Mouse (Mus musculus) CH12.LX (cell line): ENCODE data around the gene Asb18. TPM values are rescaled to one million over a fixed set of nuclear protein-coding genes. Genes with fewer than 3 reads are reported as not detected.

Experiments used
- DNase-seq: peaks from one replicate; pipeline ENCODE4 v3.0.0-alpha.2; 2013; ENCODE audit errors: extremely low read depth
- H3K27ac ChIP-seq: 2 replicates; pipeline ENCODE4 v1.5.1; 2012; ENCODE audit warnings: low read depth, mild to moderate bottlenecking, control low read depth, moderate library complexity; ENCODE audit not compliant: insufficient read depth
- H3K27me3 ChIP-seq: replicated peaks from 2 replicates; pipeline ENCODE3; 2012; ENCODE audit warnings: inconsistent platforms
- H3K36me3 ChIP-seq, 2 experiments: replicated peaks in 1 of 2; 2 replicates each; pipeline versions ENCODE3 to v1.6.1; 2012; ENCODE audit warnings: inconsistent platforms in 1 of 2, low read length in 1 of 2, mild to moderate bottlenecking in 1 of 2, mixed read lengths in 1 of 2, moderate library complexity in 1 of 2; ENCODE audit not compliant: control insufficient read depth in 1 of 2, insufficient read depth in 1 of 2
- H3K4me1 ChIP-seq, 2 experiments: 2 replicates each; pipeline ENCODE4 v1.6.1; 2012; ENCODE audit warnings: inconsistent platforms in 1 of 2, moderate library complexity in 1 of 2; ENCODE audit not compliant: insufficient read depth in 2 of 2, control insufficient read depth in 1 of 2
- H3K4me2 ChIP-seq: 2 replicates; pipeline ENCODE4 v1.6.1; 2012; ENCODE audit warnings: low read depth, mild to moderate bottlenecking, control low read depth; ENCODE audit not compliant: poor library complexity, insufficient read depth, severe bottlenecking
- H3K4me3 ChIP-seq, 3 experiments: fragments of 150-350 bp in 1 of 3; sonication (generic) in 1 of 3; replicated peaks in 1 of 3; 2 replicates each; pipeline versions ENCODE3 to v1.5.1; 2011 to 2012; ENCODE audit warnings: low read depth in 2 of 3, low read length in 2 of 3, mild to moderate bottlenecking in 2 of 3, moderate library complexity in 2 of 3, control low read depth in 1 of 3, improper control_type of control experiment in 1 of 3, inconsistent platforms in 1 of 3, mixed read lengths in 1 of 3; ENCODE audit not compliant: poor library complexity in 1 of 3
- H3K79me2 ChIP-seq: replicated peaks from 2 replicates; pipeline ENCODE4 v1.6.1; 2012; ENCODE audit warnings: mild to moderate bottlenecking, moderate library complexity; ENCODE audit not compliant: control insufficient read depth, poor library complexity, insufficient read depth, severe bottlenecking; ENCODE audit errors: extremely low read depth
- H3K9ac ChIP-seq: 2 replicates; pipeline ENCODE4 v1.6.1; 2012; ENCODE audit warnings: low read depth, mild to moderate bottlenecking, control low read depth, moderate library complexity; ENCODE audit not compliant: insufficient read depth
- H3K9me3 ChIP-seq: replicated peaks from 2 replicates; pipeline ENCODE3; 2012; ENCODE audit warnings: low read length, inconsistent platforms, mixed read lengths
- BHLHE40 ChIP-seq: IDR thresholded peaks from 2 replicates; pipeline ENCODE4 v1.6.1; 2011; ENCODE audit warnings: mild to moderate bottlenecking, low read depth, low read length, improper control_type of control experiment
- CHD1 ChIP-seq: IDR thresholded peaks from 2 replicates; pipeline ENCODE4 v1.6.1; 2012; ENCODE audit warnings: low read depth, low read length, improper control_type of control experiment, inconsistent platforms
- CHD2 ChIP-seq: IDR thresholded peaks from 2 replicates; pipeline ENCODE4 v1.6.1; 2011; ENCODE audit warnings: low read length, improper control_type of control experiment
- E2F4 ChIP-seq: IDR thresholded peaks from 2 replicates; pipeline ENCODE4 v1.6.1; 2011; ENCODE audit warnings: low read depth, low read length, improper control_type of control experiment; ENCODE audit not compliant: insufficient replicate concordance
- ELF1 ChIP-seq: IDR thresholded peaks from 2 replicates; pipeline ENCODE4 v1.6.1; 2014; ENCODE audit warnings: low read depth, mild to moderate bottlenecking, inconsistent platforms, low read length, improper control_type of control experiment
- IRF4 ChIP-seq: IDR thresholded peaks from 2 replicates; pipeline ENCODE4 v1.6.1; 2014; ENCODE audit warnings: low read depth, mild to moderate bottlenecking, inconsistent platforms, low read length, improper control_type of control experiment
- KAT2A ChIP-seq: IDR thresholded peaks from 2 replicates; pipeline ENCODE4 v1.6.1; 2012; ENCODE audit warnings: low read length, improper control_type of control experiment, inconsistent platforms; ENCODE audit not compliant: insufficient replicate concordance
- MAX ChIP-seq: IDR thresholded peaks from 2 replicates; pipeline ENCODE4 v1.6.1; 2011; ENCODE audit warnings: low read length, improper control_type of control experiment
- MEF2A ChIP-seq: IDR thresholded peaks from 2 replicates; pipeline ENCODE4 v1.6.1; 2014; ENCODE audit warnings: low read depth, mild to moderate bottlenecking, inconsistent platforms, low read length, improper control_type of control experiment, borderline replicate concordance
- MYC ChIP-seq: IDR thresholded peaks from 2 replicates; pipeline ENCODE4 v1.6.1; 2011; ENCODE audit warnings: low read depth, mild to moderate bottlenecking, improper control_type of control experiment, low read length
- NELFE ChIP-seq: IDR thresholded peaks from 2 replicates; pipeline ENCODE4 v1.6.1; 2011; ENCODE audit warnings: low read depth, low read length, improper control_type of control experiment
- POLR2AphosphoS2 ChIP-seq: IDR thresholded peaks from 2 replicates; pipeline ENCODE4 v1.6.1; 2011; ENCODE audit warnings: low read depth, low read length, improper control_type of control experiment
- RCOR1 ChIP-seq: conservative IDR thresholded peaks from 2 replicates; pipeline ENCODE4 v1.6.1; 2012; ENCODE audit warnings: low read depth, mild to moderate bottlenecking, inconsistent platforms, low read length, improper control_type of control experiment
- SIN3A ChIP-seq: IDR thresholded peaks from 2 replicates; pipeline ENCODE4 v1.6.1; 2012; ENCODE audit warnings: low read length, improper control_type of control experiment, inconsistent platforms
- SMC3 ChIP-seq: IDR thresholded peaks from 2 replicates; pipeline ENCODE4 v1.6.1; 2011; ENCODE audit warnings: low read depth, low read length, improper control_type of control experiment
- TBP ChIP-seq: conservative IDR thresholded peaks from 2 replicates; pipeline ENCODE4 v1.6.1; 2011; ENCODE audit warnings: low read depth, low read length, improper control_type of control experiment
- USF1 ChIP-seq: IDR thresholded peaks from 2 replicates; pipeline ENCODE4 v1.6.1; 2014; ENCODE audit warnings: low read depth, mild to moderate bottlenecking, inconsistent platforms, low read length, improper control_type of control experiment
- USF2 ChIP-seq: conservative IDR thresholded peaks from 2 replicates; pipeline ENCODE4 v1.6.1; 2011; ENCODE audit warnings: low read depth, low read length, improper control_type of control experiment
- ZKSCAN1 ChIP-seq: IDR thresholded peaks from 2 replicates; pipeline ENCODE4 v1.6.1; 2012; ENCODE audit warnings: low read depth, inconsistent platforms, low read length, improper control_type of control experiment, borderline replicate concordance
- ZMIZ1 ChIP-seq: IDR thresholded peaks from 2 replicates; pipeline ENCODE4 v1.6.1; 2012; ENCODE audit warnings: low read depth, mild to moderate bottlenecking, inconsistent platforms, low read length, improper control_type of control experiment
- ZNF384 ChIP-seq: IDR thresholded peaks from 2 replicates; pipeline ENCODE4 v1.6.1; 2012; ENCODE audit warnings: low read depth, low read length, improper control_type of control experiment, inconsistent platforms
- dilution Hi-C: fragments of 300-500 bp; cut with MboI; formaldehyde crosslinking; loops from 2 replicates; pipeline ENCODE4 v1.14.3; 2020; ENCODE audit warnings: low sequenced_read_pairs; ENCODE audit not compliant: extremely low pct_unique_long_range_greater_than_20kb, extremely low pct_ligation_motif_present
- in situ Hi-C: fragments of 300-500 bp; cut with MboI; formaldehyde crosslinking; loops from 3 replicates; pipeline ENCODE4 v1.14.3; 2019; ENCODE audit warnings: low sequenced_read_pairs, low pct_ligation_motif_present, low pct_unique_long_range_greater_than_20kb, mixed read lengths
- polyA plus RNA-seq: library from polyadenylated mRNA; unstranded; fragments of >175 nt; gene quantifications from 2 replicates; pipeline ENCODE4 v1.2.1, GENCODE M21; 2012; ENCODE audit warnings: low read depth; ENCODE audit not compliant: insufficient read length
- total RNA-seq, 2 experiments: library from RNA; depleted of rRNA; stranded (reverse); fragments of 300-350 nt in 1 of 2; fragments of >200 nt in 1 of 2; gene quantifications; 2 replicates each; pipeline ENCODE4 v1.2.3; 2012 to 2014

Gene Asb18
- total and polyA plus RNA-seq, 3 experiments = not detected

GRCm38 (mm10) chr1:89939981-89940726, 74.3 kb downstream of the Asb18 start:
- H3K9ac ChIP-seq = no peak overlapping the region

GRCm38 (mm10) chr1:89939596-89939960, 74.9 kb downstream of the Asb18 start:
- H3K4me3 ChIP-seq = no peak overlapping the region
- no peak for TF ChIP-seq IRF4
- no peak for TF ChIP-seq USF1
- no peak for TF ChIP-seq ZNF384
- TF ChIP-seq RCOR1 = no peak
- TF ChIP-seq USF2 = no peak
- TF ChIP-seq SMC3 = no peak
- TF ChIP-seq MEF2A = no peak
- TF ChIP-seq KAT2A = no peak
- TF ChIP-seq SIN3A = no peak
- TF ChIP-seq ZMIZ1 = no peak
- no peak for TF ChIP-seq TBP
- TF ChIP-seq MAX = no peak
- TF ChIP-seq CHD1 = no peak
- no peak for TF ChIP-seq BHLHE40
- no peak for TF ChIP-seq MYC
- TF ChIP-seq ZKSCAN1 = no peak
- TF ChIP-seq POLR2AphosphoS2 = no peak
- TF ChIP-seq E2F4 = no peak
- TF ChIP-seq, all 38 proteins: peak for 0
- no peaks in the 10 kb centered on the region for H3K4me1 ChIP-seq
- no peaks in the 10 kb centered on the region for H3K27me3 ChIP-seq
- no peak for DNase-seq
- H3K79me2 ChIP-seq = no peaks in the 10 kb centered on the region
- no peak overlapping the region for H3K27ac ChIP-seq
- no peak overlapping the region for H3K4me2 ChIP-seq
- in situ Hi-C loops = no loop called here
- no peaks in the 10 kb centered on the region for H3K36me3 ChIP-seq
- no peak overlapping the region for H3K9ac ChIP-seq
- H3K9me3 ChIP-seq = peaks cover 72% of the 10 kb centered on the region
- dilution Hi-C loops = no loop called here

More at GRCm38 (mm10) chr1:89939981-89940726, 74.3 kb downstream of the Asb18 start:
- Histone ChIP-seq H3K27ac (no peak overlapping the region), H3K9me3 (peaks cover 76% of the 10 kb centered on the region), H3K4me1 (no peaks in the 10 kb centered on the region), H3K79me2 (no peaks in the 10 kb centered on the region), H3K4me2 (no peak overlapping the region), H3K36me3 (no peaks in the 10 kb centered on the region), H3K27me3 (no peaks in the 10 kb centered on the region), H3K4me3 (no peak overlapping the region)
- dilution Hi-C loops = no loop called here
- no peak for TF ChIP-seq ELF1
- no peak for TF ChIP-seq CHD2
- no peak for TF ChIP-seq ZNF384
- TF ChIP-seq ZKSCAN1 = no peak
- no peak for TF ChIP-seq E2F4
- no peak for TF ChIP-seq USF2
- TF ChIP-seq MEF2A = no peak
- TF ChIP-seq IRF4 = no peak
- TF ChIP-seq NELFE = no peak
- no peak for TF ChIP-seq CHD1
- DNase-seq = no peak
- in situ Hi-C loops = no loop called here
